7 mouse cellular contexts compared by ENCODE assay signal in genomic region chr6:88343485-88344450, GRCm38 (mm10).
DNase-seq lines count a peak whose midpoint lies in the region; ATAC-seq and TF ChIP-seq lines count a peak whose summit lies in the region.

No protein-coding gene starts in this region.

- TF ChIP-seq CTCF in heart, postnatal 0 days (IDR thresholded peaks at IDR 0.05; ENCODE audit: low read depth), result no peak

- no peaks in the 10 kb centered on the region for H3K9me3 ChIP-seq in forebrain, embryonic 16.5 days (ENCODE audit: control insufficient read depth, low read length)
- H3K9me3 ChIP-seq in heart, postnatal 0 days (replicated peaks; ENCODE audit: control insufficient read depth, low read length), result no peaks in the 10 kb centered on the region
- no peaks in the 10 kb centered on the region for H3K9me3 ChIP-seq in limb, embryonic 15.5 days
- no peaks in the 10 kb centered on the region for H3K9me3 ChIP-seq in neural tube, embryonic 12.5 days

- peak overlapping the region; percentile 48 for H3K27ac ChIP-seq in forebrain, embryonic 16.5 days (ENCODE audit: low read length)
- peak overlapping the region; percentile 16; the same call in 1 of the 2 replicates for H3K27ac ChIP-seq in heart, postnatal 0 days (ENCODE audit: low read depth)
- peak overlapping the region; percentile 87 for H3K27ac ChIP-seq in limb, embryonic 15.5 days
- H3K27ac ChIP-seq in neural tube, embryonic 12.5 days, result peak overlapping the region; percentile 32; the same call in 1 of the 2 replicates

- peak; percentile 71 for DNase-seq in cerebellum, adult 9-10 months
- peak; percentile 74 for DNase-seq in heart, postnatal 0 days (ENCODE audit: low spot score)
- DNase-seq in kidney, postnatal 14 days, result peak; percentile 90
- peak; percentile 81 for DNase-seq in urinary bladder, postnatal 14 days (ENCODE audit: low spot score)

- no peak overlapping the region for H3K4me3 ChIP-seq in forebrain, embryonic 16.5 days (replicated peaks; ENCODE audit: low read length)
- no peak overlapping the region for H3K4me3 ChIP-seq in heart, postnatal 0 days (ENCODE audit: low read depth, low read length)
- no peak overlapping the region for H3K4me3 ChIP-seq in limb, embryonic 15.5 days
- no peak overlapping the region for H3K4me3 ChIP-seq in neural tube, embryonic 12.5 days

- TF ChIP-seq EP300 in heart, postnatal 0 days (IDR thresholded peaks at IDR 0.05; ENCODE audit: low read depth), result no peak

- no peaks in the 10 kb centered on the region for H3K36me3 ChIP-seq in forebrain, embryonic 16.5 days (ENCODE audit: control insufficient read depth, insufficient read depth)
- H3K36me3 ChIP-seq in heart, postnatal 0 days (replicated peaks; ENCODE audit: control insufficient read depth, insufficient read depth, low read length), result no peaks in the 10 kb centered on the region
- peaks cover 3% of the 10 kb centered on the region; the same call in 1 of the 2 replicates for H3K36me3 ChIP-seq in limb, embryonic 15.5 days
- H3K36me3 ChIP-seq in neural tube, embryonic 12.5 days, result no peaks in the 10 kb centered on the region

- H3K27me3 ChIP-seq in forebrain, embryonic 16.5 days (replicated peaks; ENCODE audit: control insufficient read depth, insufficient read depth, low read length), result no peaks in the 10 kb centered on the region
- H3K27me3 ChIP-seq in heart, postnatal 0 days (ENCODE audit: control insufficient read depth, insufficient read depth, low read length), result no peaks in the 10 kb centered on the region
- H3K27me3 ChIP-seq in limb, embryonic 15.5 days, result no peaks in the 10 kb centered on the region
- H3K27me3 ChIP-seq in neural tube, embryonic 12.5 days (replicated peaks), result no peaks in the 10 kb centered on the region

- peak; percentile 97 for ATAC-seq in forebrain, embryonic 16.5 days
- peak; percentile 70 for ATAC-seq in heart, postnatal 0 days (ENCODE audit: insufficient read depth, low read depth)
- peak; percentile 89 for ATAC-seq in limb, embryonic 15.5 days (ENCODE audit: insufficient number of reproducible peaks, low FRiP score, low TSS enrichment, low read depth)
- ATAC-seq in neural tube, embryonic 12.5 days (ENCODE audit: low FRiP score, low read depth), result peak; percentile 86

- H3K4me1 ChIP-seq in forebrain, embryonic 16.5 days (replicated peaks; ENCODE audit: control insufficient read depth, insufficient read depth, low read length), result peaks cover 37% of the 10 kb centered on the region
- H3K4me1 ChIP-seq in heart, postnatal 0 days (ENCODE audit: control insufficient read depth, insufficient read depth), result peaks cover 37% of the 10 kb centered on the region
- peaks cover 63% of the 10 kb centered on the region for H3K4me1 ChIP-seq in limb, embryonic 15.5 days
- H3K4me1 ChIP-seq in neural tube, embryonic 12.5 days, result peaks cover 22% of the 10 kb centered on the region

- H3K4me2 ChIP-seq in forebrain, embryonic 16.5 days (ENCODE audit: low read length), result peak overlapping the region; percentile 8; the same call in 1 of the 2 replicates
- H3K4me2 ChIP-seq in heart, postnatal 0 days (ENCODE audit: low read depth, low read length), result peak overlapping the region; percentile 19; the same call in 1 of the 2 replicates
- peak overlapping the region; percentile 34 for H3K4me2 ChIP-seq in limb, embryonic 15.5 days
- H3K4me2 ChIP-seq in neural tube, embryonic 12.5 days (replicated peaks), result peak overlapping the region; percentile 15; the same call in 1 of the 2 replicates

- peak overlapping the region; percentile 19; the same call in 1 of the 2 replicates for H3K9ac ChIP-seq in forebrain, embryonic 16.5 days (replicated peaks; ENCODE audit: low read depth, low read length)
- no peak overlapping the region; the same call in 1 of the 2 replicates for H3K9ac ChIP-seq in heart, postnatal 0 days (replicated peaks; ENCODE audit: low read depth, low read length)
- H3K9ac ChIP-seq in limb, embryonic 15.5 days, result no peak overlapping the region
- no peak overlapping the region for H3K9ac ChIP-seq in neural tube, embryonic 12.5 days

- WGBS in forebrain, embryonic 16.5 days, result 12% methylated on average over 7 of the region's 7 CpGs
- 16% methylated on average over 7 of the region's 7 CpGs for WGBS in heart, postnatal 0 days
- 22% methylated on average over 7 of the region's 7 CpGs for WGBS in limb, embryonic 15.5 days
- WGBS in neural tube, embryonic 12.5 days, result 31% methylated on average over 7 of the region's 7 CpGs

Comparison
In these comparisons a context has a peak if more than half of its experiments do, and no peak if none do; other contexts are left out.
1. H3K27ac ChIP-seq: peak in every context shown above with its lines; median percentile 87 in limb, embryonic 15.5 days; 48 in forebrain, embryonic 16.5 days; 32 in neural tube, embryonic 12.5 days; 16 in heart, postnatal 0 days.